Mouse (Mus musculus): Measurements from ENCODE around the gene Gm20696. TPM values are rescaled to one million over a fixed set of nuclear protein-coding genes. Genes with fewer than 3 reads are reported as not detected.

Gene Gm20696
- polyA plus RNA-seq, 1 experiment from 2014 or later: 3.9 TPM

- H3K4me2 ChIP-seq: no peak overlapping the region
- H3K9me3 ChIP-seq (replicated peaks): no peaks in the 10 kb centered on the region
- H3K4me1 ChIP-seq: peaks cover 30% of the 10 kb centered on the region
- H3K36me3 ChIP-seq (ENCODE audit: poor library complexity, severe bottlenecking): no peaks in the 10 kb centered on the region
- H3K27ac ChIP-seq: no peak overlapping the region
- H3K27me3 ChIP-seq: no peaks in the 10 kb centered on the region
- no peak overlapping the region for H3K4me3 ChIP-seq
- ATAC-seq: no peak
- no peak overlapping the region for H3K9ac ChIP-seq
- WGBS: 92% methylated on average over 6 of the region's 6 CpGs
Observed at GRCm38 (mm10) chr6:99372016-99372415, 294.6 kb downstream of the Gm20696 start.

GRCm38 (mm10) chr6:99369931-99370330 lies 296.7 kb downstream of the Gm20696 start:
- no peak overlapping the region for H3K27ac ChIP-seq
- no peaks in the 10 kb centered on the region for H3K27me3 ChIP-seq
- no peaks in the 10 kb centered on the region for H3K9me3 ChIP-seq (replicated peaks)
- ATAC-seq: no peak
- no peak overlapping the region for H3K9ac ChIP-seq
- H3K36me3 ChIP-seq (ENCODE audit: poor library complexity, severe bottlenecking): no peaks in the 10 kb centered on the region
- WGBS: 86% methylated on average over 2 of the region's 2 CpGs
- peaks cover 10% of the 10 kb centered on the region for H3K4me1 ChIP-seq
- no peak overlapping the region for H3K4me2 ChIP-seq
- no peak overlapping the region for H3K4me3 ChIP-seq

DNA sequence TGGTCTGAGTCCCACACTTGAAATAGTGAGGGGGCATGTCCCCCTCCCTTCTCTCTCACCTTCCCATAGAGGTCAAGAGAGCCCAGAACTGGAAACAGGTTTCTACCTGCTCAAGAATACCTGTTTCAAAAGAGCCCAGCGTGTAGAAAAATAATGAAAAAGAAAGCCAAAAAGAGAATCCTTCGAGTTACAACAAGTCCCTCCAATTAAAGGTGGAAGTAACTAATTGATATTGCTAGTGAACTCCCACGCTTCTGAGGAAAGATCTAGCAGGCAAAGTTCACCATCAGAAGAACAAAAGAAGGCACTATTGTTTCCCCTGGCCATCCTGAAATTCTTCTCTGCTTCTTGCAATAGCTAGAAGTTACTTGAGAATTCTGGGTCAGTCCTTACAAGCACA lies 297.4 kb downstream of the Gm20696 start:
- Histone ChIP-seq H3K27ac (no peak overlapping the region), H3K4me1 (peaks cover 2% of the 10 kb centered on the region; the same call in 1 of the 2 replicates), H3K36me3 (ENCODE audit: poor library complexity, severe bottlenecking) (no peaks in the 10 kb centered on the region), H3K4me2 (no peak overlapping the region), H3K27me3 (no peaks in the 10 kb centered on the region), H3K4me3 (no peak overlapping the region), H3K9me3 (replicated peaks) (no peaks in the 10 kb centered on the region), H3K9ac (no peak overlapping the region)
- ATAC-seq: no peak
- 79% methylated on average over 3 of the region's 3 CpGs for WGBS

DNA sequence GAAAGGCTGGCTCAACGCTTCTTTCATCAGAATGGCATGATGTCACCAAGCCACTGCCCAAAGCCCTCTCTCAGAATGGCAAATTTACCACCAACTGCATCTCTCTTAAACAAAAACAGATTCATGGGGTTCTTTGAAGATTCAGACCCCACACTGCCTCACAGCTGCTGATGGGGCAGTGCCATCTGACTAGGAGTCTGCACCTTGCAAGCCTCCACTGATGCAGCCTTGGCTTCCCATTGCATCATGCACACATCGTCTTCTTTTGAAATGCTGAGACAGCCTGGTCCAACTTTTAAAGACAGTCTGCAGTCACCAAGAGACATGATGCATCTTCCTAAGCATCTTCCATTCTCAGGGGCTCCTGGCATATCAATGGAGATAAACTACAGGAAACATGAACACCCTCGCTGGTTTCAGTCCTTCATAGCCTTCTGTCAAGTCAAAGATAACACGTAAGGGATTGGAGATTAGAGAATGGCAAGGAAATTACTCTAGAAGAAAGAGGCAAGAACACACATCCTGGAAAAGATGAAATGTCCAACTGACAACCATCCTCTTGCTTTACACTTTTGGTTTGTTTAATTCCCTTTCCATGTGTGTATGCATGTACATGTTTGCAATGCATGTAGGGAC lies 298.4 kb downstream of the Gm20696 start:
- Histone ChIP-seq H3K4me1 (no peaks in the 10 kb centered on the region), H3K27ac (no peak overlapping the region), H3K27me3 (no peaks in the 10 kb centered on the region), H3K4me2 (no peak overlapping the region), H3K9ac (no peak overlapping the region), H3K9me3 (replicated peaks) (no peaks in the 10 kb centered on the region), H3K36me3 (ENCODE audit: poor library complexity, severe bottlenecking) (no peaks in the 10 kb centered on the region), H3K4me3 (no peak overlapping the region)
- no peak for ATAC-seq
- WGBS: 89% methylated on average over 4 of the region's 4 CpGs

- H3K4me3 ChIP-seq: no peak overlapping the region
- H3K9ac ChIP-seq: no peak overlapping the region
- no peak overlapping the region for H3K27ac ChIP-seq
- 79% methylated on average over 6 of the region's 6 CpGs for WGBS
- no peaks in the 10 kb centered on the region for H3K36me3 ChIP-seq (ENCODE audit: poor library complexity, severe bottlenecking)
- no peak for ATAC-seq
- no peaks in the 10 kb centered on the region for H3K9me3 ChIP-seq (replicated peaks)
- H3K4me1 ChIP-seq: no peaks in the 10 kb centered on the region
- H3K27me3 ChIP-seq: no peaks in the 10 kb centered on the region
- H3K4me2 ChIP-seq: no peak overlapping the region
Observed at GRCm38 (mm10) chr6:99364545-99364944, 302.1 kb downstream of the Gm20696 start.

GRCm38 (mm10) chr6:99360581-99360980 lies 306.0 kb downstream of the Gm20696 start:
- no peak for ATAC-seq
- H3K36me3 ChIP-seq (ENCODE audit: poor library complexity, severe bottlenecking): no peaks in the 10 kb centered on the region
- WGBS: 95% methylated on average over 4 of the region's 4 CpGs

GRCm38 (mm10) chr6:99359765-99360499 lies 306.7 kb downstream of the Gm20696 start:
- Histone ChIP-seq H3K27me3 (no peaks in the 10 kb centered on the region), H3K4me3 (no peak overlapping the region), H3K36me3 (ENCODE audit: poor library complexity, severe bottlenecking) (no peaks in the 10 kb centered on the region), H3K4me1 (no peaks in the 10 kb centered on the region), H3K4me2 (no peak overlapping the region), H3K9ac (no peak overlapping the region), H3K27ac (no peak overlapping the region), H3K9me3 (replicated peaks) (no peaks in the 10 kb centered on the region)
- ATAC-seq: no peak
- 88% methylated on average over 6 of the region's 6 CpGs for WGBS

More at GRCm38 (mm10) chr6:99360581-99360980, 306.0 kb downstream of the Gm20696 start:
- Histone ChIP-seq H3K9ac (no peak overlapping the region), H3K9me3 (replicated peaks) (no peaks in the 10 kb centered on the region), H3K4me2 (no peak overlapping the region), H3K4me1 (no peaks in the 10 kb centered on the region), H3K4me3 (no peak overlapping the region), H3K27me3 (no peaks in the 10 kb centered on the region), H3K27ac (no peak overlapping the region)

GRCm38 (mm10) chr6:99359036-99359698 lies 307.4 kb downstream of the Gm20696 start:
- 89% methylated on average over 9 of the region's 9 CpGs for WGBS
- Histone ChIP-seq H3K4me3 (no peak overlapping the region), H3K9me3 (replicated peaks) (no peaks in the 10 kb centered on the region), H3K9ac (no peak overlapping the region), H3K4me1 (no peaks in the 10 kb centered on the region), H3K4me2 (no peak overlapping the region), H3K27me3 (no peaks in the 10 kb centered on the region), H3K27ac (no peak overlapping the region), H3K36me3 (ENCODE audit: poor library complexity, severe bottlenecking) (no peaks in the 10 kb centered on the region)
- no peak for ATAC-seq

GRCm38 (mm10) chr6:99357931-99358330 lies 308.7 kb downstream of the Gm20696 start:
- Histone ChIP-seq H3K9ac (no peak overlapping the region), H3K27ac (no peak overlapping the region), H3K4me3 (no peak overlapping the region), H3K27me3 (no peaks in the 10 kb centered on the region), H3K9me3 (replicated peaks) (no peaks in the 10 kb centered on the region), H3K4me1 (no peaks in the 10 kb centered on the region), H3K36me3 (ENCODE audit: poor library complexity, severe bottlenecking) (no peaks in the 10 kb centered on the region), H3K4me2 (no peak overlapping the region)
- no peak for ATAC-seq
- 91% methylated on average over 2 of the region's 2 CpGs for WGBS

- H3K27ac ChIP-seq: no peak overlapping the region
- H3K4me1 ChIP-seq: no peaks in the 10 kb centered on the region
Observed at GRCm38 (mm10) chr6:99354338-99354737, 312.3 kb downstream of the Gm20696 start.

GRCm38 (mm10) chr6:99353441-99353840 lies 313.2 kb downstream of the Gm20696 start:
- Histone ChIP-seq H3K4me1 (peaks cover 1% of the 10 kb centered on the region; the same call in 1 of the 2 replicates), H3K9me3 (replicated peaks) (no peaks in the 10 kb centered on the region)
- ATAC-seq: no peak

More at GRCm38 (mm10) chr6:99354338-99354737, 312.3 kb downstream of the Gm20696 start:
- H3K4me2 ChIP-seq: no peak overlapping the region
- no peaks in the 10 kb centered on the region for H3K9me3 ChIP-seq (replicated peaks)
- no peaks in the 10 kb centered on the region for H3K36me3 ChIP-seq (ENCODE audit: poor library complexity, severe bottlenecking)
- no peak overlapping the region for H3K4me3 ChIP-seq
- 76% methylated on average over 2 of the region's 2 CpGs for WGBS
- H3K9ac ChIP-seq: no peak overlapping the region
- H3K27me3 ChIP-seq: no peaks in the 10 kb centered on the region
- ATAC-seq: no peak

GRCm38 (mm10) chr6:99350566-99350965 lies 316.0 kb downstream of the Gm20696 start:
- Histone ChIP-seq H3K9me3 (replicated peaks) (no peaks in the 10 kb centered on the region), H3K4me1 (peaks cover 9% of the 10 kb centered on the region), H3K9ac (no peak overlapping the region), H3K27me3 (no peaks in the 10 kb centered on the region), H3K4me3 (no peak overlapping the region), H3K4me2 (no peak overlapping the region), H3K36me3 (ENCODE audit: poor library complexity, severe bottlenecking) (no peaks in the 10 kb centered on the region), H3K27ac (no peak overlapping the region)
- no peak for ATAC-seq
- 83% methylated on average over 3 of the region's 3 CpGs for WGBS

More at GRCm38 (mm10) chr6:99353441-99353840, 313.2 kb downstream of the Gm20696 start:
- Histone ChIP-seq H3K36me3 (ENCODE audit: poor library complexity, severe bottlenecking) (no peaks in the 10 kb centered on the region), H3K27me3 (no peaks in the 10 kb centered on the region), H3K4me3 (no peak overlapping the region), H3K4me2 (no peak overlapping the region), H3K27ac (no peak overlapping the region), H3K9ac (no peak overlapping the region)
- 88% methylated on average over 2 of the region's 2 CpGs for WGBS
